Mouse (Mus musculus): Measurements from ENCODE around the gene Rhoh. TPM values are rescaled to one million over a fixed set of nuclear protein-coding genes. Genes with fewer than 3 reads are reported as not detected.

The Rhoh gene
- polyA plus RNA-seq, 1 experiment = 135 TPM

DNA sequence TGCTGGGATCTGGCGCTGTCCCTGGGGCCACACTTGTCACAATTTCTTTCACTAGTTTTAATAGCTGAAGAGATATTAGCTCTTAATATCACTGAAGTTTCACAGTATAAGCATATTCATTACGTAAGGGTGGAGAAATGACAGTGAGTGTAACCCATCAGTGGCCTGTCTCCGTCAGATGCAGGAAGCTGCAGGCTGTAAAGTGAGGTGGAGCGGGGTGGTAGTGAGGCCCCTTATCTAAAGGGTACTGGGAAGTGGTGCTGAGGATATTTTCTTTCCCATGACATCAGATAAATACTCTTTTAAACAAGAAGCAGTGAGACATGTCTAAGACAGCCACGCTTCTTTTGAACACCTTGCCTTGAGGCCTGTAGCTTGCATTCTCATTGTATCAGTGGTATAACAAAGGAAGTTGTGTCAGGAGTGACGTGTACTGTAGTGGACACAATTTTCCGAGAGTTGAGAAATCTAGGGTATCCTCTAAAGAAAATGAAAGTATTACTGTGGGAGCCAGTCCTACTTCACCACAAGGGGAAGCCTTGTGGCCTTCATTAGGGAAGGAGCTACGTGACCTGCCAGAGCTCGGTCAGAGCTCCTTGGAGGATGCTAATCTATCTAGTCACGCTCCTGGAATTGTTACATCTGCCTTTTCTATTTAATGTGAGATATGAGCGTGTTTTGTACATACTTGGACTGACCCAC lies 28.9 kb upstream of the Rhoh start:
- no peak for DNase-seq
- Histone ChIP-seq H3K27ac (ENCODE audit: control insufficient read depth, insufficient read depth, low read length) (no peak overlapping the region), H3K27me3 (ENCODE audit: control insufficient read depth, insufficient read depth, low read length) (no peaks in the 10 kb centered on the region), H3K4me1 (replicated peaks; ENCODE audit: control insufficient read depth, insufficient read depth, low read length) (peaks cover 17% of the 10 kb centered on the region), H3K4me3 (ENCODE audit: control insufficient read depth, insufficient read depth, low read length) (no peak overlapping the region), H3K36me3 (ENCODE audit: control insufficient read depth, insufficient read depth, low read length) (no peaks in the 10 kb centered on the region)
- WGBS = 68% methylated on average over 11 of the region's 11 CpGs
- TF ChIP-seq CTCF (IDR thresholded peaks at IDR 0.05; ENCODE audit: borderline replicate concordance, control insufficient read depth, extremely low read depth, insufficient read depth, low read length, poor library complexity) = no peak
- TF ChIP-seq POLR2A (IDR thresholded peaks at IDR 0.05; ENCODE audit: control insufficient read depth, extremely low read depth, insufficient read depth, low read length, poor library complexity) = no peak

DNA sequence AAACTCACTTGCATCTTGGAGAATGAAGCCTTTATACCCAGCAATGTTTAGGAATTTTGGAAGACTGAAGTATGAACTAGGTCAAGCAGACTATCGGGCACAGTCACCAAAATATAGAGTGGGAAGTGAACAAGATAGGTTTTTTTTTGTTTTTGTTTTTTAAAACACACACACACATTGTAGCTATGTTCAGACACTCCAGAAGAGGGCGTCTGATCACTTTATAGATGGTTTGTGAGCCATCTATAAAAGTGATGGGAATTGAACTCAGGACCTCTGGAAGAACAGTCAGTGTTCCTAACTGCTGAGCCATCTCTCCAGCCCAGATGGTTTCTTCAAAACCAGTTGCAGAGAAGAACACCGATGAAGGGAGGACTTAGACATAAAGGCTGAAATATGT lies 27.9 kb upstream of the Rhoh start:
- TF ChIP-seq POLR2A (IDR thresholded peaks at IDR 0.05; ENCODE audit: control insufficient read depth, extremely low read depth, insufficient read depth, low read length, poor library complexity) (no peak), CTCF (IDR thresholded peaks at IDR 0.05; ENCODE audit: borderline replicate concordance, control insufficient read depth, extremely low read depth, insufficient read depth, low read length, poor library complexity) (no peak)
- peaks cover 18% of the 10 kb centered on the region for H3K4me1 ChIP-seq (replicated peaks; ENCODE audit: control insufficient read depth, insufficient read depth, low read length)
- DNase-seq = no peak
- H3K36me3 ChIP-seq (ENCODE audit: control insufficient read depth, insufficient read depth, low read length) = peaks cover 3% of the 10 kb centered on the region; the same call in 1 of the 2 replicates
- 96% methylated on average over 3 of the region's 3 CpGs for WGBS
- H3K27me3 ChIP-seq (ENCODE audit: control insufficient read depth, insufficient read depth, low read length) = no peaks in the 10 kb centered on the region
- no peak overlapping the region for H3K4me3 ChIP-seq (ENCODE audit: control insufficient read depth, insufficient read depth, low read length)
- H3K27ac ChIP-seq (ENCODE audit: control insufficient read depth, insufficient read depth, low read length) = no peak overlapping the region

DNA sequence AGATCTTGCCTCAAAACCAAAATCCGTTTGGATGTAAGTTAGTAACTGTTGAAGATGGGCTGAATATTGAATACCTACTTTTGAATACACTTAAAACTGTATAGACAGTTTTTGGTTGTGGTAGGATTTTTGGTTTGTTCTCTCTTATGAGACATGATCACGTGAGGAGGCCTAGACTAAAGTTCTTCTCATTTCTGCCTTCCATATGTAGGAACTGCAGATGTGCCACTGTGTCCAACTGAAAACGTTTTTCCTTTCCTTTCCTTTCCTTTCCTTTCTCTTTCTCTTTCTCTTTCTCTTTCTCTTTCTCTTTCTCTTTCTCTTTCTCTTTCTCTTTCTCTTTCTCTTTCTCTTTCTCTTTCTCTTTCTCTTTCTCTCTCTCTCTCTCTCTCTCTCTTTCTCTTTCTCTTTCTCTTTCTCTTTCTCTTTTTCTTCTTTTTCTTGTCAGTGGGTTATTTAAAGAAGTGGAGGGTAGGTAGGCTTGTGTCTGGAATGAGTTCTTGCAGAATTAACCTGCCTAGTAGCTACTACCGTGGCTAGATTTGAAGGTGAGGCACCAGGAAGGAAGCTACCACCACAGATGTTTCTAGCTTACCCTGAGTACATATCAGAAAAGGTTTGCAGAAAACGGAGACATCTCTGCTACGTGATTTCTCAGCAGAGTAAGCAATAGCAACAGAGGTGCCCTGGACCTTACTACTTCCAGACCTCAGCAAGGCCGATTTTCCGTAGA lies 27.1 kb upstream of the Rhoh start:
- peaks cover 3% of the 10 kb centered on the region; the same call in 1 of the 2 replicates for H3K36me3 ChIP-seq (ENCODE audit: control insufficient read depth, insufficient read depth, low read length)
- no peaks in the 10 kb centered on the region for H3K27me3 ChIP-seq (ENCODE audit: control insufficient read depth, insufficient read depth, low read length)
- DNase-seq = no peak
- peak overlapping the region; percentile 85 for H3K27ac ChIP-seq (ENCODE audit: control insufficient read depth, insufficient read depth, low read length)
- TF ChIP-seq CTCF (IDR thresholded peaks at IDR 0.05; ENCODE audit: borderline replicate concordance, control insufficient read depth, extremely low read depth, insufficient read depth, low read length, poor library complexity) = no peak
- no peak for TF ChIP-seq POLR2A (IDR thresholded peaks at IDR 0.05; ENCODE audit: control insufficient read depth, extremely low read depth, insufficient read depth, low read length, poor library complexity)
- H3K4me3 ChIP-seq (ENCODE audit: control insufficient read depth, insufficient read depth, low read length) = no peak overlapping the region
- 73% methylated on average over 8 of the region's 8 CpGs for WGBS
- H3K4me1 ChIP-seq (replicated peaks; ENCODE audit: control insufficient read depth, insufficient read depth, low read length) = peaks cover 18% of the 10 kb centered on the region

DNA sequence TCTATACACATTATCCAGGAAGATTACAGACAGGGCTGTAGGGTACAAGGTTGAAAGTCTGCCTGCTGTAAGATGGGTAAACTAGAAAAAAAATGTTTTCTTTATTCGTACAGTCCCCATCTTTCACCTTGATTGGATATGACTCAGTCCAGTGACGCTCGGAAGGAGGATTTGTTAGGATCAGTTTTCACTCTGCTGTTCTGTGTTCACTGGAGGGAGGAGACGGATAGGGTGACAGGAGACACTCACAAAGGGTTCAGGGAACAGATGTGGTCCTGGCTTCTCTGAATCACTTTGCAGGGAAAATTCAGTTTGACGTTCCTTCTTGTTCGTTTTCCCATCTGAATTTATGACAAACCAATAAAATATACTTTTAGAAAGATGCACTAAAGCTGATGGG lies 23.0 kb upstream of the Rhoh start:
- TF ChIP-seq CTCF (IDR thresholded peaks at IDR 0.05; ENCODE audit: borderline replicate concordance, control insufficient read depth, extremely low read depth, insufficient read depth, low read length, poor library complexity) (no peak), POLR2A (IDR thresholded peaks at IDR 0.05; ENCODE audit: control insufficient read depth, extremely low read depth, insufficient read depth, low read length, poor library complexity) (no peak)
- 96% methylated on average over 6 of the region's 6 CpGs for WGBS
- no peak overlapping the region for H3K27ac ChIP-seq (ENCODE audit: control insufficient read depth, insufficient read depth, low read length)
- no peaks in the 10 kb centered on the region for H3K27me3 ChIP-seq (ENCODE audit: control insufficient read depth, insufficient read depth, low read length)
- peaks cover 11% of the 10 kb centered on the region for H3K4me1 ChIP-seq (replicated peaks; ENCODE audit: control insufficient read depth, insufficient read depth, low read length)
- no peak for DNase-seq
- peaks cover 3% of the 10 kb centered on the region; the same call in 1 of the 2 replicates for H3K36me3 ChIP-seq (ENCODE audit: control insufficient read depth, insufficient read depth, low read length)
- no peak overlapping the region for H3K4me3 ChIP-seq (ENCODE audit: control insufficient read depth, insufficient read depth, low read length)

DNA sequence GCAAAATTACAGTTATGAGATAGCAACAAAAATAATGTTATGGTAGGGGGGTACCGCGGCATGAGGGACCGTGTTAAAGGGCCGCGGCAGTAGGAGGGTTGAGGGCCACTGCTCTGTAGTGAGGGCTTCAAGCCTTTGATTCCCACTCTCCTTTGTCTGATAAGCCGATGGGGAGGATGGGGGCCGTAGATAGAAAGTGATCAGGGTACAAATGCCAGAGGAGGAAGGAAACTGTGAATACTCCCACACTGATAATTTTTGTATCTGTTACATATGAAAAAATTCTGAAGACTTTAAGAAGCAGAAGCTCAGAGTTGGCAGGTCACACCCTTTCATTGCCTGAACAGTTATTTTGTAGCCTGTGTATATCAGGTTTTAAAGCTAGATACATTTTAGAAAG lies 18.1 kb upstream of the Rhoh start:
- no peaks in the 10 kb centered on the region; the same call in 1 of the 2 replicates for H3K36me3 ChIP-seq (ENCODE audit: control insufficient read depth, insufficient read depth, low read length)
- no peaks in the 10 kb centered on the region for H3K27me3 ChIP-seq (ENCODE audit: control insufficient read depth, insufficient read depth, low read length)
- no peak for TF ChIP-seq POLR2A (IDR thresholded peaks at IDR 0.05; ENCODE audit: control insufficient read depth, extremely low read depth, insufficient read depth, low read length, poor library complexity)
- no peak for TF ChIP-seq CTCF (IDR thresholded peaks at IDR 0.05; ENCODE audit: borderline replicate concordance, control insufficient read depth, extremely low read depth, insufficient read depth, low read length, poor library complexity)
- no peaks in the 10 kb centered on the region for H3K4me1 ChIP-seq (replicated peaks; ENCODE audit: control insufficient read depth, insufficient read depth, low read length)
- H3K4me3 ChIP-seq (ENCODE audit: control insufficient read depth, insufficient read depth, low read length) = no peak overlapping the region
- DNase-seq = no peak
- no peak overlapping the region for H3K27ac ChIP-seq (ENCODE audit: control insufficient read depth, insufficient read depth, low read length)
- 87% methylated on average over 7 of the region's 7 CpGs for WGBS

DNA sequence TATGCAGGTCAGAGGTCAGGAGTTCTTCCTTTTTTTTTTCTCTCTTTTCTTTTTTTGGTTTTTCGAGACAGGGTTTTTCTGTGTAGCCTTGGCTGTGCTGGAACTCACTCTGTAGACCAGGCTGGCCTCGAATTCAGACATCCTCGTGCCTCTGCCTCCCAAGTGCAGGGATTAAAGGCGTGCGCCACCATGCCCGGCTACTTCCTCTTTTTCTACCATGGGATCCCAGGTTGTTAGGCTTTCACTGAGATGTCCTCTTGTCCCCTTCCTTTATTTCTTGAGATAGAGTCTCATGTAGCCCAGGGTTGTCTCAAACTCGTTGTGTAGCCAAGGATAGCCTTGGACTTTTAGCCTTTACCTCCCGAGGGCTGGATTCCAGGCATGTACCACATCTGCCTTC lies 14.5 kb upstream of the Rhoh start:
- Histone ChIP-seq H3K4me1 (replicated peaks; ENCODE audit: control insufficient read depth, insufficient read depth, low read length) (peaks cover 12% of the 10 kb centered on the region), H3K36me3 (ENCODE audit: control insufficient read depth, insufficient read depth, low read length) (no peaks in the 10 kb centered on the region), H3K27ac (ENCODE audit: control insufficient read depth, insufficient read depth, low read length) (no peak overlapping the region), H3K27me3 (ENCODE audit: control insufficient read depth, insufficient read depth, low read length) (no peaks in the 10 kb centered on the region), H3K4me3 (ENCODE audit: control insufficient read depth, insufficient read depth, low read length) (no peak overlapping the region)
- DNase-seq = no peak
- TF ChIP-seq POLR2A (IDR thresholded peaks at IDR 0.05; ENCODE audit: control insufficient read depth, extremely low read depth, insufficient read depth, low read length, poor library complexity) (no peak), CTCF (IDR thresholded peaks at IDR 0.05; ENCODE audit: borderline replicate concordance, control insufficient read depth, extremely low read depth, insufficient read depth, low read length, poor library complexity) (no peak)
- 85% methylated on average over 8 of the region's 8 CpGs for WGBS
